Mouse (Mus musculus) hindbrain, embryonic 11.5 days (tissue): ENCODE measurements at regions not wholly inside any gene's neighbourhood (a gene's known extent, or its start where the extent isn't known, plus 50 kb on each side); places are given as distances from the start of the nearest gene placed in this dataset.

ENCODE experiments used
- ATAC-seq: fragments of 200-750 bp; cut with Nextera tagmentation; 2 replicates; pipeline ENCODE4 v1.8.0; 2017; ENCODE audit warnings: mild to moderate bottlenecking, moderate TSS enrichment, moderate library complexity; ENCODE audit not compliant: low FRiP score
- DNase-seq: peaks from one replicate; pipeline ENCODE4 v3.0.0-alpha.2; 2015; ENCODE audit warnings: low spot score
- H3K27ac ChIP-seq: fragments of 300-500 bp; sonication (generic); 2 replicates; pipeline ENCODE4 v1.5.1; 2014; ENCODE audit warnings: mild to moderate bottlenecking, low read depth, low read length
- H3K27me3 ChIP-seq: fragments of 300-500 bp; sonication (generic); 2 replicates; pipeline ENCODE4 v1.6.1; 2014; ENCODE audit warnings: mild to moderate bottlenecking, low read length, moderate library complexity, mixed read lengths; ENCODE audit not compliant: control insufficient read depth, insufficient read depth
- H3K36me3 ChIP-seq: fragments of 300-500 bp; sonication (generic); 2 replicates; pipeline ENCODE4 v1.6.1; 2014; ENCODE audit warnings: mild to moderate bottlenecking, low read length, moderate library complexity, mixed read lengths; ENCODE audit not compliant: control insufficient read depth, insufficient read depth
- H3K4me1 ChIP-seq: fragments of 300-500 bp; sonication (generic); replicated peaks from 2 replicates; pipeline ENCODE4 v1.6.1; 2014; ENCODE audit warnings: low read length, mixed read lengths; ENCODE audit not compliant: control insufficient read depth, insufficient read depth
- H3K4me2 ChIP-seq: fragments of 300-500 bp; sonication (generic); replicated peaks from 2 replicates; pipeline ENCODE4 v1.6.1; 2014; ENCODE audit warnings: mild to moderate bottlenecking, low read depth, low read length
- H3K4me3 ChIP-seq: fragments of 300-500 bp; sonication (generic); 2 replicates; pipeline ENCODE4 v1.5.1; 2014; ENCODE audit warnings: low read depth, low read length
- H3K9ac ChIP-seq: fragments of 300-500 bp; sonication (generic); 2 replicates; pipeline ENCODE4 v1.6.1; 2014; ENCODE audit warnings: low read depth, low read length
- H3K9me3 ChIP-seq: fragments of 300-500 bp; sonication (generic); 2 replicates; pipeline ENCODE4 v1.6.1; 2016; ENCODE audit warnings: low read length; ENCODE audit not compliant: control insufficient read depth
- WGBS: fragments of 180-500 bp; shearing (Covaris S2); extraction: QIAGEN DNeasy Blood & Tissue Kit; methylation state at CpG from one replicate; pipeline ENCODE4 v1.1.7; 2014; 5-methylcytosine and 5-hydroxymethylcytosine counted together

DNA sequence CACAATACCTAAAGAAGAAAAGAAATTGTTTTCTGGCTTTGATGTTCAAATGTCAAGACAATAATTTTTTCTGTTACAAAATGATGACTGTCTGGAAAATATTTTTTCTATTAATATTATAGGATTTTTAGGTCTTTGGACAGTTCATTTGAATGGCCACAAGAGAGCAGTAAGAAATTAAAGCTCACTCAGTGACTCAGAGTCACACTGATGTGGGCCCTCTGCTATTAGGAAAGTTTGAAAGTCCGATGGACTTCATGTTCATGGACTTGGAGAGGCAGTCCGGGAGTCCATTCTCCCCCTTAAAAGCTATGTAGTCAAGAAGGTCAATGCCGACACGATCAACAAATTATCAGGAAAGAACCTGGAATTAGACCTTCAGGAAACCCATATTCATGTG is 657.0 kb downstream of the Mecom start:
- Histone ChIP-seq H3K27ac (no peak overlapping the region), H3K36me3 (no peaks in the 10 kb centered on the region), H3K4me1 (no peaks in the 10 kb centered on the region), H3K9ac (no peak overlapping the region), H3K9me3 (no peaks in the 10 kb centered on the region), H3K27me3 (no peaks in the 10 kb centered on the region), H3K4me3 (no peak overlapping the region), H3K4me2 (no peak overlapping the region)
- ATAC-seq (no peak), DNase-seq (no peak)
- WGBS = 83% methylated on average over 4 of the region's 4 CpGs

DNA sequence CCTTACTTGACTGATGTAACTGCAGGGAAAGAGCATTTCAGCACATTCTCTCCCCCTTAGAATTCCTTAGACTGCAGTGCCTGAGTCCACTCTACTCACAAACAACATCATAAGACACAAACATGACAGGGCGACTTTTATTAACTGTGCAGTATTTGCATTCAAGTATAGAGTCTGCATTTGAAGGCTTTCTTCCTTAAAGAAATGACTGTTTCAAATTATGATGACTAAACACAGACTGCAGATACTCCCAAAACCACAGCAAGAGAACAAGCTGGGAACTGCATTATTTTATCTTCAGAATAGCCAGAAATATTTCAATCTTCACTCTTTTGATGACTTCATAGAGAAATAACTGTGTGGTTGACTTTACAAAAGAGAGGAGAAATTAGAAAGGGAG is 657.5 kb downstream of the Mecom start:
- H3K4me3 ChIP-seq = no peak overlapping the region
- 74% methylated on average over 1 of the region's 1 CpGs for WGBS

DNA sequence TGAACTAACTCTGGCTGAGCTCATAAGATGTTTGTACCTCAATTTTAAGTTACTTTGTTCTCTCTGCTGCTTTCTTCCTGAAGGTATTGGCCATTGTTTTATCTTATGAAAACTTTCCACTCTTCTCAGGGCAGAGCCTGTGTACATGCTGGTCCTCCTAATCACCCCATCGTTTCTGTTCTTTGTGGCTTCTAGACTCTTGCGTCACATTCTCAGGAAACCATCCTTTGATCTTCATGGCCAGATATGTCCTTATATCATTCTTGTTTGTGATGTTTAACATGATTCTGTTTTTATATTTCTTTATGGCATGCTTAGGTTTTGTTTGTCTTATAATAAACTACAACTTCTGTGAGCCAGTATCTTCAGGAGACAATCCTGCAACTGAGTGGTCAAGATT is 658.2 kb downstream of the Mecom start:
- no peaks in the 10 kb centered on the region for H3K36me3 ChIP-seq
- no peak overlapping the region for H3K4me3 ChIP-seq
- no peak for DNase-seq
- WGBS = 91% methylated on average over 2 of the region's 2 CpGs
- no peaks in the 10 kb centered on the region for H3K9me3 ChIP-seq
- H3K9ac ChIP-seq = no peak overlapping the region
- H3K27me3 ChIP-seq = no peaks in the 10 kb centered on the region
- ATAC-seq = no peak
- H3K4me2 ChIP-seq = no peak overlapping the region
- no peak overlapping the region for H3K27ac ChIP-seq
- no peaks in the 10 kb centered on the region for H3K4me1 ChIP-seq

More for the DNA sequence above, 657.5 kb downstream of the Mecom start:
- Histone ChIP-seq H3K27ac (no peak overlapping the region), H3K4me2 (no peak overlapping the region), H3K36me3 (no peaks in the 10 kb centered on the region), H3K4me1 (no peaks in the 10 kb centered on the region), H3K9me3 (no peaks in the 10 kb centered on the region), H3K9ac (no peak overlapping the region), H3K27me3 (no peaks in the 10 kb centered on the region)
- no peak for DNase-seq
- no peak for ATAC-seq

GRCm38 (mm10) chr3:29879966-29880365 is 667.8 kb downstream of the Mecom start:
- WGBS = 77% methylated on average over 3 of the region's 3 CpGs
- no peak overlapping the region for H3K4me2 ChIP-seq
- no peak overlapping the region for H3K9ac ChIP-seq
- no peak overlapping the region for H3K27ac ChIP-seq
- no peaks in the 10 kb centered on the region for H3K9me3 ChIP-seq
- H3K4me3 ChIP-seq = no peak overlapping the region
- DNase-seq = no peak
- H3K27me3 ChIP-seq = no peaks in the 10 kb centered on the region
- H3K4me1 ChIP-seq = no peaks in the 10 kb centered on the region
- H3K36me3 ChIP-seq = no peaks in the 10 kb centered on the region
- ATAC-seq = no peak

DNA sequence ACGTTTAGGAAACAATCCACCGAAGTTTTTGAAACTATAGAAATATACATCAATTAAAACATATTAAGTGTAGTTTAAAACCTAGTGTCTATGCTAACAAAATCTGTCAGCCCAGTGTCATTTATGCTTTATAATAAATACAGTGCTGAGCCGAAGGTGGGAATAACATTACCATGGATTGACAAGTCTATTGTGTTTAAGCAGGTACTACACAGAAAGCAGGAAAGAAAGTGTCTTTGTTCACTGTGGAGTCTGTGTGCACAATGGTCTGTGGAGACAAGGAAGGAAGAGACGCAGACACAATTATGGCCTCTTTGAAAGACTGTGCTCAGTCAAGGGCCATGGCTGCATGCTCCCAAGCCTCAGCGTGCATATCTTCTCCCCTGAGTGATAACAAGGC is 672.0 kb downstream of the Mecom start:
- Histone ChIP-seq H3K36me3 (no peaks in the 10 kb centered on the region), H3K4me2 (no peak overlapping the region), H3K9ac (no peak overlapping the region), H3K4me3 (no peak overlapping the region), H3K27ac (no peak overlapping the region), H3K4me1 (no peaks in the 10 kb centered on the region), H3K27me3 (no peaks in the 10 kb centered on the region), H3K9me3 (no peaks in the 10 kb centered on the region)
- no peak for DNase-seq
- ATAC-seq = no peak
- WGBS = 78% methylated on average over 5 of the region's 5 CpGs

DNA sequence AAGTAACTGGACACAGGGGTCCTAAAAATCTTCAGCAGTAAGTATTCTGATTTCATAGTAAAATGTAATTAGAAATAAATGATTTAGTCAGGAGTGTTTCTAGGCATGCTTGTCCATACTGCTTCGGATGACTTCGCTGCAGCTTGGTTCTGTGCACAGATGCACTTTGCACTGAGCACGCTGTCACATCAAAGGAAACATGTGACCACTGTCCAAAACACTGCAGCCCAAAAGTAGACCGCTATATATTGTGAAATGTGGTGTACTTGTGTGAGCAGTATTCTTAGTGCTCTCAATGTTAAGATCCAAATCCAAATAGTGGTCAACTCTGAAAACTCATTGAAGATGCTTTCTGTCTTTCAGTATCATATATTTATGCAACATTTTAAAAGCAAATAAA is 685.4 kb downstream of the Mecom start:
- Histone ChIP-seq H3K27me3 (no peaks in the 10 kb centered on the region), H3K36me3 (no peaks in the 10 kb centered on the region), H3K27ac (no peak overlapping the region), H3K4me2 (no peak overlapping the region), H3K9me3 (no peaks in the 10 kb centered on the region), H3K4me1 (no peaks in the 10 kb centered on the region), H3K9ac (no peak overlapping the region), H3K4me3 (no peak overlapping the region)
- DNase-seq = no peak
- no peak for ATAC-seq
- WGBS = 84% methylated on average over 4 of the region's 4 CpGs

GRCm38 (mm10) chr3:29852465-29852864 is 695.3 kb downstream of the Mecom start:
- Histone ChIP-seq H3K27ac (no peak overlapping the region), H3K9ac (no peak overlapping the region), H3K4me3 (no peak overlapping the region), H3K9me3 (no peaks in the 10 kb centered on the region), H3K4me2 (no peak overlapping the region), H3K36me3 (no peaks in the 10 kb centered on the region), H3K4me1 (no peaks in the 10 kb centered on the region), H3K27me3 (no peaks in the 10 kb centered on the region)
- WGBS = 34% methylated on average over 3 of the region's 3 CpGs
- DNase-seq = peak; percentile 2
- peak; percentile 35; the same call in 1 of the 2 replicates for ATAC-seq

DNA sequence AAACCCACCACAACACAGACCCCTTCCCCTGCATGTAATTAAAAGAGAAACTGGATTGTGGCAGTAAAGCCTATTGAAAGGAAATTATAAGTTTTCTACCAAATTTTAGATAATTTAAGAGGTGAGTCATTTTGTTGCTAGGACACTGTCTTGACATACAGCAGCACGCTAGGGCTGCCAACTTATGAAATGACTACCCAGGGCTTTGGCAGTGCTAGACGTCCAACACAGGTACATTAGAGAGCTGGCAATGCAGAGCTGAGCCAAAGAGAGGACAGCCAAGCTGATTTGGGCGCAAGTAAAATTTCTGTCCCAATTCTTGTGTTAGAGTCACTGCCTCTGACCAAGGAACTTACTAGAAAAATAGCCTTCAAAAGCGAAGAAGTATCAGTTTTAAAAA is 712.4 kb downstream of the Mecom start:
- WGBS = 82% methylated on average over 4 of the region's 4 CpGs

GRCm38 (mm10) chr3:29834884-29835283 is 712.9 kb downstream of the Mecom start:
- Histone ChIP-seq H3K4me2 (no peak overlapping the region), H3K27me3 (no peaks in the 10 kb centered on the region), H3K9me3 (no peaks in the 10 kb centered on the region), H3K4me3 (no peak overlapping the region), H3K4me1 (no peaks in the 10 kb centered on the region), H3K27ac (no peak overlapping the region), H3K36me3 (no peaks in the 10 kb centered on the region), H3K9ac (no peak overlapping the region)
- WGBS = 78% methylated on average over 2 of the region's 2 CpGs
- ATAC-seq (no peak), DNase-seq (no peak)

More for the DNA sequence above, 712.4 kb downstream of the Mecom start:
- Histone ChIP-seq H3K9ac (no peak overlapping the region), H3K4me1 (no peaks in the 10 kb centered on the region), H3K27me3 (no peaks in the 10 kb centered on the region), H3K4me3 (no peak overlapping the region), H3K27ac (no peak overlapping the region), H3K9me3 (no peaks in the 10 kb centered on the region), H3K36me3 (no peaks in the 10 kb centered on the region), H3K4me2 (no peak overlapping the region)
- ATAC-seq = no peak
- no peak for DNase-seq
